Mouse (Mus musculus) ES-Bruce4 (cell line): ENCODE measurements around the gene 1700024P04Rik.

Experiments
- CTCF ChIP-seq: IDR thresholded peaks from one replicate; pipeline ENCODE4 v1.8.1; 2011; ENCODE audit warnings: low read depth, low read length
- EP300 ChIP-seq: IDR thresholded peaks from 2 replicates; pipeline ENCODE4 v1.6.1; 2011; ENCODE audit warnings: low read depth, low read length; ENCODE audit not compliant: insufficient read depth
- POLR2A ChIP-seq: IDR thresholded peaks from one replicate; pipeline ENCODE4 v1.8.1; 2011; ENCODE audit warnings: low read length; ENCODE audit not compliant: insufficient read depth

- TF ChIP-seq POLR2A (no peak), CTCF (no peak), EP300 (no peak)
These were observed 28.5 kb upstream of the 1700024P04Rik start for GRCm38 (mm10) chr13:99012891-99013290.
